Mouse (Mus musculus) liver, adult 2 months (tissue): Measurements from ENCODE around the gene Fam120a. TPM values are rescaled to one million over a fixed set of nuclear protein-coding genes. Genes with fewer than 3 reads are reported as not detected.

Experiments used
- DNase-seq: peaks from one replicate; pipeline ENCODE4 v3.0.0-alpha.2; 2011; ENCODE audit warnings: low read depth, low spot score; ENCODE audit errors: extremely low read depth
- H3K27ac ChIP-seq: fragments of 200-500 bp; replicated peaks from 2 replicates; pipeline ENCODE4 v1.5.1; 2012; ENCODE audit warnings: low read depth, mild to moderate bottlenecking, control low read depth, inconsistent platforms, low read length; ENCODE audit not compliant: insufficient read depth
- H3K27me3 ChIP-seq: fragments of 200-500 bp; 2 replicates; pipeline ENCODE4 v1.6.1; 2012; ENCODE audit warnings: mild to moderate bottlenecking, moderate library complexity, low read length, inconsistent platforms; ENCODE audit not compliant: control insufficient read depth, insufficient read depth
- H3K36me3 ChIP-seq: fragments of 200-500 bp; 2 replicates; pipeline ENCODE4 v1.6.1; 2012; ENCODE audit warnings: low read length, inconsistent platforms; ENCODE audit not compliant: control insufficient read depth, insufficient read depth
- H3K4me1 ChIP-seq: fragments of 200-500 bp; 2 replicates; pipeline ENCODE4 v1.6.1; 2011; ENCODE audit warnings: low read length; ENCODE audit not compliant: control insufficient read depth, insufficient read depth
- H3K4me3 ChIP-seq: fragments of 200-500 bp; 2 replicates; pipeline ENCODE4 v1.5.1; 2011; ENCODE audit warnings: low read depth, mild to moderate bottlenecking, control low read depth, low read length, moderate library complexity; ENCODE audit not compliant: insufficient read depth
- H3K79me2 ChIP-seq: fragments of 200-500 bp; 2 replicates; pipeline ENCODE4 v1.6.1; 2012; ENCODE audit warnings: inconsistent platforms, mild to moderate bottlenecking, low read length, moderate library complexity; ENCODE audit not compliant: control insufficient read depth, insufficient read depth
- H3K9ac ChIP-seq: fragments of 200-500 bp; 2 replicates; pipeline ENCODE4 v1.6.1; 2012; ENCODE audit warnings: low read depth, mild to moderate bottlenecking, control low read depth, inconsistent platforms, low read length
- CTCF ChIP-seq: fragments of 200-500 bp; IDR thresholded peaks from 2 replicates; pipeline ENCODE4 v1.5.1; 2011; ENCODE audit warnings: low read depth, low read length, control low read depth
- POLR2A ChIP-seq: fragments of 200-500 bp; IDR thresholded peaks from 2 replicates; pipeline ENCODE4 v1.6.1; 2011; ENCODE audit warnings: low read length, control low read depth; ENCODE audit not compliant: insufficient read depth; ENCODE audit errors: extremely low read depth
- WGBS: fragments of 180-500 bp; shearing (Covaris S2); methylation state at CpG from one replicate; pipeline ENCODE4 v1.1.7; 2018; 5-methylcytosine and 5-hydroxymethylcytosine counted together
- polyA plus RNA-seq: library from polyadenylated mRNA; depleted of rRNA; stranded (reverse); fragments of >200 nt; gene quantifications from 2 replicates; pipeline ENCODE4 v1.2.3, GENCODE M21; 2012
- total RNA-seq: library from RNA; depleted of rRNA; stranded (reverse); fragments of >200 nt; gene quantifications from 2 replicates; pipeline ENCODE4 v1.2.3, GENCODE M21; 2014

The Fam120a gene
- total and polyA plus RNA-seq, 2 experiments, result 40.1 to 45.1 TPM

- no peak overlapping the region for H3K27ac ChIP-seq
- no peak for TF ChIP-seq CTCF
- no peak for TF ChIP-seq POLR2A
- no peak for DNase-seq
Measured at GRCm38 (mm10) chr13:49001691-49002090, 33.9 kb upstream of the Fam120a start.

GRCm38 (mm10) chr13:48998591-48998990 is 30.8 kb upstream of the Fam120a start:
- DNase-seq, result peak; percentile 68
- no peak for TF ChIP-seq POLR2A
- no peak; the same call in 1 of the 2 replicates for TF ChIP-seq CTCF
- WGBS, result 10% methylated on average over 6 of the region's 6 CpGs

More at GRCm38 (mm10) chr13:49001691-49002090, 33.9 kb upstream of the Fam120a start:
- Histone ChIP-seq H3K9ac (no peak overlapping the region), H3K36me3 (no peaks in the 10 kb centered on the region), H3K79me2 (no peaks in the 10 kb centered on the region), H3K4me1 (peaks cover 1% of the 10 kb centered on the region; the same call in 1 of the 2 replicates), H3K4me3 (no peak overlapping the region), H3K27me3 (no peaks in the 10 kb centered on the region)
- 77% methylated on average over 3 of the region's 3 CpGs for WGBS

GRCm38 (mm10) chr13:48996731-48997130 is 28.9 kb upstream of the Fam120a start:
- 91% methylated on average over 4 of the region's 4 CpGs for WGBS
- no peak overlapping the region for H3K4me3 ChIP-seq
- H3K36me3 ChIP-seq, result no peaks in the 10 kb centered on the region
- H3K27me3 ChIP-seq, result no peaks in the 10 kb centered on the region
- no peak for TF ChIP-seq CTCF
- no peak for TF ChIP-seq POLR2A
- no peak overlapping the region for H3K9ac ChIP-seq
- H3K4me1 ChIP-seq, result peaks cover 1% of the 10 kb centered on the region
- no peak overlapping the region for H3K27ac ChIP-seq
- no peaks in the 10 kb centered on the region for H3K79me2 ChIP-seq
- no peak for DNase-seq

More at GRCm38 (mm10) chr13:48998591-48998990, 30.8 kb upstream of the Fam120a start:
- Histone ChIP-seq H3K27me3 (no peaks in the 10 kb centered on the region), H3K27ac (no peak overlapping the region), H3K36me3 (no peaks in the 10 kb centered on the region), H3K9ac (no peak overlapping the region), H3K4me3 (no peak overlapping the region), H3K79me2 (no peaks in the 10 kb centered on the region), H3K4me1 (peaks cover 1% of the 10 kb centered on the region)

GRCm38 (mm10) chr13:48994903-48995302 is 27.1 kb upstream of the Fam120a start:
- Histone ChIP-seq H3K79me2 (no peaks in the 10 kb centered on the region), H3K36me3 (no peaks in the 10 kb centered on the region), H3K27me3 (no peaks in the 10 kb centered on the region), H3K4me3 (no peak overlapping the region), H3K4me1 (peaks cover 1% of the 10 kb centered on the region), H3K9ac (no peak overlapping the region), H3K27ac (no peak overlapping the region)
- no peak for DNase-seq
- 69% methylated on average over 3 of the region's 3 CpGs for WGBS
- TF ChIP-seq CTCF (no peak), POLR2A (no peak)

- H3K27ac ChIP-seq, result no peak overlapping the region
- no peaks in the 10 kb centered on the region for H3K36me3 ChIP-seq
- H3K4me3 ChIP-seq, result no peak overlapping the region
- TF ChIP-seq POLR2A, result no peak
- TF ChIP-seq CTCF, result no peak
- H3K4me1 ChIP-seq, result no peaks in the 10 kb centered on the region; the same call in 1 of the 2 replicates
- no peaks in the 10 kb centered on the region for H3K27me3 ChIP-seq
- DNase-seq, result no peak
- no peaks in the 10 kb centered on the region for H3K79me2 ChIP-seq
- H3K9ac ChIP-seq, result no peak overlapping the region
Measured at GRCm38 (mm10) chr13:48992914-48993313, 25.1 kb upstream of the Fam120a start.

GRCm38 (mm10) chr13:48990138-48990537 is 22.3 kb upstream of the Fam120a start:
- Histone ChIP-seq H3K4me1 (no peaks in the 10 kb centered on the region; the same call in 1 of the 2 replicates), H3K36me3 (no peaks in the 10 kb centered on the region), H3K27ac (no peak overlapping the region), H3K79me2 (no peaks in the 10 kb centered on the region), H3K27me3 (no peaks in the 10 kb centered on the region), H3K4me3 (no peak overlapping the region), H3K9ac (no peak overlapping the region)
- TF ChIP-seq POLR2A (no peak), CTCF (no peak)
- 82% methylated on average over 2 of the region's 2 CpGs for WGBS
- no peak for DNase-seq
